Mouse (Mus musculus) stomach, postnatal 0 days (tissue): ENCODE measurements around the gene Krtap4-7.

Source experiments
- CTCF ChIP-seq: IDR thresholded peaks from 2 replicates; pipeline ENCODE4 v1.5.1; 2016; ENCODE audit warnings: antibody characterized with exemption, low read depth, mild to moderate bottlenecking, moderate library complexity
- EP300 ChIP-seq: optimal IDR thresholded peaks from 2 replicates; pipeline ENCODE3; 2016; ENCODE audit warnings: antibody characterized with exemption

DNA sequence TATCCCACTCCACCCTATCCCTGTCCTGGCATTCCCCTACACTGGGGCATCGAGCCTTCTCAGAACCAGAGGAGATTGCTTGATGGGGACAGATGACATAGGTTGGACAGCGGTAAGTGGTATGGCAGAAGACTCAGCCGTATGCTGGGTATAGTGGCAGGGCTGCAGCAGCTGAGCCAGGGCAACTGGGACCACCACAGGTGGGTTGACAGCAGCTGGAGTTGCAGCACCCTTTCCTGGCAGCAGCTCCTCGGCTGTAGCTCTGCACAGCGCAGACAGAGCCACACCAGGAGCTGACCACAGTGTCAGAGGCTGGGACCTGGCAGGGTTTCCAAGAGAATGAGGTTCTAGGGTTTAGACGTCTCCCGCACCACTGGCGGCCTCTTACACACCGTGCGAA lies 18.9 kb upstream of the Krtap4-7 start:
- TF ChIP-seq EP300 (no peak), CTCF (no peak)
